ENCODE assay signal across 8 mouse cellular contexts in genomic region chr5:112254282-112254806, GRCm38 (mm10). TPM values are rescaled to one million over a fixed set of nuclear protein-coding genes. Genes with fewer than 3 reads are reported as not detected.
DNase-seq lines count a peak whose midpoint lies in the region; ATAC-seq and TF ChIP-seq lines count a peak whose summit lies in the region.

No protein-coding gene starts in this region.

- no peak overlapping the region for H3K4me3 ChIP-seq in forebrain, postnatal 0 days (ENCODE audit: low read depth, low read length)
- H3K4me3 ChIP-seq in hindbrain, embryonic 14.5 days (replicated peaks; ENCODE audit: low read length): no peak overlapping the region

- DNase-seq in left cerebral cortex, adult 18-20 months (ENCODE audit: low spot score in 2 of 2): peak; percentile 42 to 48
- no peak for DNase-seq in left cerebral cortex, adult 11 months (ENCODE audit: low spot score)
- peak; percentile 96 for DNase-seq in adrenal gland, adult 2 months
- peak; percentile 59 for DNase-seq in forebrain, postnatal 0 days
- DNase-seq in hindbrain, embryonic 14.5 days (ENCODE audit: low spot score): no peak
- DNase-seq in thymus, postnatal 0 days (ENCODE audit: low spot score): no peak

- H3K4me1 ChIP-seq in forebrain, postnatal 0 days (ENCODE audit: insufficient read depth): peaks cover 3% of the 10 kb centered on the region; the same call in 1 of the 2 replicates
- H3K4me1 ChIP-seq in hindbrain, embryonic 14.5 days (replicated peaks; ENCODE audit: control insufficient read depth, insufficient read depth, low read length): no peaks in the 10 kb centered on the region

- no peaks in the 10 kb centered on the region for H3K36me3 ChIP-seq in forebrain, postnatal 0 days (ENCODE audit: insufficient read depth)
- H3K36me3 ChIP-seq in hindbrain, embryonic 14.5 days (replicated peaks; ENCODE audit: control insufficient read depth, insufficient read depth): no peaks in the 10 kb centered on the region

- TF ChIP-seq CTCF in forebrain, postnatal 0 days (IDR thresholded peaks at IDR 0.05; ENCODE audit: low read depth): no peak

- ATAC-seq in forebrain, postnatal 0 days: peak; percentile 69
- ATAC-seq in hindbrain, embryonic 14.5 days (ENCODE audit: low FRiP score): peak; percentile 46; the same call in 1 of the 2 replicates
- ATAC-seq in megakaryocyte, adult 5-6 weeks (ENCODE audit: poor library complexity, severe bottlenecking): peak; percentile 63
- ATAC-seq in erythroblast, adult 5-6 weeks (replicated peaks; ENCODE audit: low FRiP score, poor library complexity, severe bottlenecking): no peak

- H3K9me3 ChIP-seq in forebrain, postnatal 0 days (ENCODE audit: low read length): no peaks in the 10 kb centered on the region
- no peaks in the 10 kb centered on the region for H3K9me3 ChIP-seq in hindbrain, embryonic 14.5 days (ENCODE audit: control insufficient read depth, low read length)

- no peak overlapping the region for H3K4me2 ChIP-seq in forebrain, postnatal 0 days (ENCODE audit: low read depth)
- H3K4me2 ChIP-seq in hindbrain, embryonic 14.5 days (replicated peaks): no peak overlapping the region

- 36% methylated on average over 7 of the region's 7 CpGs for WGBS in forebrain, postnatal 0 days
- WGBS in hindbrain, embryonic 14.5 days: 53% methylated on average over 7 of the region's 7 CpGs

- no peaks in the 10 kb centered on the region for H3K27me3 ChIP-seq in forebrain, postnatal 0 days (ENCODE audit: insufficient read depth, low read length)
- H3K27me3 ChIP-seq in hindbrain, embryonic 14.5 days (ENCODE audit: control insufficient read depth, insufficient read depth, low read length): no peaks in the 10 kb centered on the region

- no peak overlapping the region for H3K9ac ChIP-seq in forebrain, postnatal 0 days
- no peak overlapping the region for H3K9ac ChIP-seq in hindbrain, embryonic 14.5 days

- no peak overlapping the region for H3K27ac ChIP-seq in forebrain, postnatal 0 days (ENCODE audit: low read depth, low read length)
- no peak overlapping the region for H3K27ac ChIP-seq in hindbrain, embryonic 14.5 days

RNA-seq across cellular contexts. Expression of gene Crybb1, which starts 1.3 kb away (rescaled TPM):
- total RNA-seq in left cerebral cortex, adult 18-20 months (2021): 1 to 10 TPM; 5.9 to 8.5 TPM
- total RNA-seq in adrenal gland, adult 2 months (2021): 1 to 10 TPM; 2.9 to 3.2 TPM
- polyA plus RNA-seq in adrenal gland, adult 2 months (2012; rRNA removed): 5.3 and 6.7 TPM in 2 replicates
- 5.0 and 6.3 TPM in 2 replicates for total RNA-seq in forebrain, postnatal 0 days (2014; rRNA removed)
- 10.4 and 10.8 TPM in 2 replicates for polyA plus RNA-seq in forebrain, postnatal 0 days (2015; fragmentation: Nextera tagmentation; extraction: Ambion mirVana)
- polyA plus RNA-seq in hindbrain, embryonic 14.5 days (2014; fragmentation: Nextera tagmentation; extraction: Ambion mirVana): 3.6 and 3.9 TPM in 2 replicates
- total RNA-seq in megakaryocyte, adult 5-6 weeks (2015): 2.4 and 4.2 TPM in 2 replicates
- 1.2 and 2.3 TPM in 2 replicates for total RNA-seq in megakaryocyte, adult 5-6 weeks (2017)
- polyA plus RNA-seq in thymus, postnatal 0 days (2015; fragmentation: Nextera tagmentation; extraction: Ambion mirVana): 0.49 and 0.74 TPM in 2 replicates
- total RNA-seq in erythroblast, adult 5-6 weeks (2015; ENCODE audit: low replicate concordance): not detected in 2 replicates
- not detected in 2 replicates for total RNA-seq in erythroblast, adult 5-6 weeks (2017; ENCODE audit: low replicate concordance)

RNA-seq across cellular contexts. Expression of gene Cryba4, which starts 2.0 kb away (rescaled TPM):
- total RNA-seq in left cerebral cortex, adult 18-20 months (2021): 1 to 10 TPM in 1 of 2 experiments, not detected in 1; 1.0 TPM
- 10 to 100 TPM; 70.5 to 74.9 TPM for total RNA-seq in adrenal gland, adult 2 months (2021)
- 58.4 and 91.5 TPM in 2 replicates for polyA plus RNA-seq in adrenal gland, adult 2 months (2012; rRNA removed)
- 2.5 TPM in 1 of 2 replicates, not detected in the other for total RNA-seq in forebrain, postnatal 0 days (2014; rRNA removed)
- polyA plus RNA-seq in forebrain, postnatal 0 days (2015; fragmentation: Nextera tagmentation; extraction: Ambion mirVana): 2.4 and 2.6 TPM in 2 replicates
- polyA plus RNA-seq in hindbrain, embryonic 14.5 days (2014; fragmentation: Nextera tagmentation; extraction: Ambion mirVana): 1.6 and 3.2 TPM in 2 replicates
- 5.2 and 8.4 TPM in 2 replicates for total RNA-seq in megakaryocyte, adult 5-6 weeks (2015)
- 3.3 and 3.7 TPM in 2 replicates for total RNA-seq in megakaryocyte, adult 5-6 weeks (2017)
- 1.2 and 1.8 TPM in 2 replicates for polyA plus RNA-seq in thymus, postnatal 0 days (2015; fragmentation: Nextera tagmentation; extraction: Ambion mirVana)
- 3.3 TPM in 1 of 2 replicates, not detected in the other for total RNA-seq in erythroblast, adult 5-6 weeks (2015; ENCODE audit: low replicate concordance)
- total RNA-seq in erythroblast, adult 5-6 weeks (2017; ENCODE audit: low replicate concordance): not detected in 2 replicates

RNA-seq across cellular contexts. Expression of gene Tpst2, which starts 22.1 kb away (rescaled TPM):
- total RNA-seq in left cerebral cortex, adult 18-20 months (2021): 10 to 100 TPM; 29.6 to 39.3 TPM
- total RNA-seq in adrenal gland, adult 2 months (2021): 100 to 1,000 TPM; 154 to 322 TPM
- 222 and 270 TPM in 2 replicates for polyA plus RNA-seq in adrenal gland, adult 2 months (2012; rRNA removed)
- 43.4 and 45.0 TPM in 2 replicates for total RNA-seq in forebrain, postnatal 0 days (2014; rRNA removed)
- polyA plus RNA-seq in forebrain, postnatal 0 days (2015; fragmentation: Nextera tagmentation; extraction: Ambion mirVana): 37.9 and 39.0 TPM in 2 replicates
- polyA plus RNA-seq in hindbrain, embryonic 14.5 days (2014; fragmentation: Nextera tagmentation; extraction: Ambion mirVana): 29.0 and 30.4 TPM in 2 replicates
- total RNA-seq in megakaryocyte, adult 5-6 weeks (2015): 52.1 and 57.5 TPM in 2 replicates
- 69.2 and 77.0 TPM in 2 replicates for total RNA-seq in megakaryocyte, adult 5-6 weeks (2017)
- 44.6 and 45.3 TPM in 2 replicates for polyA plus RNA-seq in thymus, postnatal 0 days (2015; fragmentation: Nextera tagmentation; extraction: Ambion mirVana)
- total RNA-seq in erythroblast, adult 5-6 weeks (2015; ENCODE audit: low replicate concordance): 11.7 and 14.0 TPM in 2 replicates
- 5.0 and 6.4 TPM in 2 replicates for total RNA-seq in erythroblast, adult 5-6 weeks (2017; ENCODE audit: low replicate concordance)

Comparison
In these comparisons a context has a peak if more than half of its experiments do, and no peak if none do; other contexts are left out.
1. DNase-seq: peak in left cerebral cortex, adult 18-20 months (2 of 2), adrenal gland, adult 2 months (single experiment) and forebrain, postnatal 0 days (single experiment); none in left cerebral cortex, adult 11 months (single experiment), hindbrain, embryonic 14.5 days (single experiment) and thymus, postnatal 0 days (single experiment).
2. RNA of gene Cryba4, which starts 2.0 kb away (total RNA-seq): 70.5 to 74.9 TPM in adrenal gland, adult 2 months; 3.3 to 8.4 TPM in megakaryocyte, adult 5-6 weeks, 1.0 TPM in left cerebral cortex, adult 18-20 months, 2.5 TPM in forebrain, postnatal 0 days and 3.3 TPM in erythroblast, adult 5-6 weeks; every median in the first group is over 4 times any median in the second.